Mouse (Mus musculus) kidney, adult 2 months (tissue): ENCODE measurements around the gene Pex5l. TPM values are rescaled to one million over a fixed set of nuclear protein-coding genes. Genes with fewer than 3 reads are reported as not detected.

Source experiments
- DNase-seq: peaks from one replicate; pipeline ENCODE4 v3.0.0; 2021
- H3K27ac ChIP-seq: fragments of 200-500 bp; 2 replicates; pipeline ENCODE4 v1.5.1; 2012; ENCODE audit warnings: low read depth, low read length, control low read depth, inconsistent platforms; ENCODE audit not compliant: insufficient read depth
- H3K27me3 ChIP-seq: fragments of 200-500 bp; replicated peaks from 2 replicates; pipeline ENCODE4 v1.6.1; 2012; ENCODE audit warnings: mild to moderate bottlenecking, moderate library complexity, low read length, inconsistent platforms; ENCODE audit not compliant: control insufficient read depth, insufficient read depth
- H3K36me3 ChIP-seq: fragments of 200-500 bp; 2 replicates; pipeline ENCODE4 v1.6.1; 2012; ENCODE audit warnings: mild to moderate bottlenecking, moderate library complexity, low read length, inconsistent platforms; ENCODE audit not compliant: control insufficient read depth, insufficient read depth
- H3K4me1 ChIP-seq: fragments of 200-500 bp; 2 replicates; pipeline ENCODE4 v1.6.1; 2011; ENCODE audit warnings: low read length; ENCODE audit not compliant: control insufficient read depth, insufficient read depth
- H3K4me3 ChIP-seq: fragments of 200-500 bp; 2 replicates; pipeline ENCODE4 v1.5.1; 2011; ENCODE audit warnings: mild to moderate bottlenecking, low read depth, low read length, control low read depth; ENCODE audit not compliant: insufficient read depth
- CTCF ChIP-seq: fragments of 200-500 bp; conservative IDR thresholded peaks from 2 replicates; pipeline ENCODE4 v1.5.1; 2011; ENCODE audit warnings: low read depth, mild to moderate bottlenecking, control low read depth, low read length, moderate library complexity, mixed read lengths; ENCODE audit not compliant: insufficient read depth, insufficient read length
- POLR2A ChIP-seq: fragments of 200-500 bp; IDR thresholded peaks from one replicate; pipeline ENCODE4 v1.6.1; 2011; ENCODE audit warnings: low read depth, low read length, control low read depth
- WGBS: fragments of 180-500 bp; shearing (Covaris S2); methylation state at CpG from one replicate; pipeline ENCODE4 v1.1.7; 2018; 5-methylcytosine and 5-hydroxymethylcytosine counted together
- polyA plus RNA-seq: library from polyadenylated mRNA; depleted of rRNA; stranded (reverse); fragments of >200 nt; gene quantifications from 2 replicates; pipeline ENCODE4 v1.2.3, GENCODE M21; 2012

The Pex5l gene
- polyA plus RNA-seq, 1 experiment, result 0.58 TPM

- Histone ChIP-seq H3K4me3 (no peak overlapping the region), H3K27me3 (no peaks in the 10 kb centered on the region), H3K36me3 (no peaks in the 10 kb centered on the region), H3K27ac (no peak overlapping the region), H3K4me1 (no peaks in the 10 kb centered on the region)
- TF ChIP-seq POLR2A (no peak), CTCF (no peak)
- no peak for DNase-seq
- 0% methylated on average over 1 of the region's 1 CpGs for WGBS
Observed at GRCm38 (mm10) chr3:32951382-32951781, 191.7 kb downstream of the Pex5l start.

DNA sequence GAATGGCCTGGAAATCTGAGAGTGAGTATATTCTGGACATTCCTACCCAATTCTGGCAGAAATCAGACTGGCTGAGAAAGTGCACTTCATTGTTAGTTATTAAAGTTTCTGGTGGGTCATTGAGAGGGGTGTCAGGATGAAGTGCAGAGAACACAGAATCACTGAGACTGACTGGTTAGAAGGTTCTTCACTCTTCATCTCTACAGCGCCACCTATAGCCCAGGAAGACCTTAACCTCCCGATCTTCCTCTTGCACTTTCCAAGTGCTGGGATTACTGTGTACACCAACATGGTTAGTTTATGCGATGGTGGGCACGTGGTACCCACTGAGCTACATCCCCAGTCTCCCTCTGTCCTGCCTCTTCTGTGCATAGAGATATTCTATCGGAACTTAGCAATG, 195.6 kb downstream of the Pex5l start:
- WGBS, result 90% methylated on average over 5 of the region's 5 CpGs
- no peak overlapping the region for H3K4me3 ChIP-seq

DNA sequence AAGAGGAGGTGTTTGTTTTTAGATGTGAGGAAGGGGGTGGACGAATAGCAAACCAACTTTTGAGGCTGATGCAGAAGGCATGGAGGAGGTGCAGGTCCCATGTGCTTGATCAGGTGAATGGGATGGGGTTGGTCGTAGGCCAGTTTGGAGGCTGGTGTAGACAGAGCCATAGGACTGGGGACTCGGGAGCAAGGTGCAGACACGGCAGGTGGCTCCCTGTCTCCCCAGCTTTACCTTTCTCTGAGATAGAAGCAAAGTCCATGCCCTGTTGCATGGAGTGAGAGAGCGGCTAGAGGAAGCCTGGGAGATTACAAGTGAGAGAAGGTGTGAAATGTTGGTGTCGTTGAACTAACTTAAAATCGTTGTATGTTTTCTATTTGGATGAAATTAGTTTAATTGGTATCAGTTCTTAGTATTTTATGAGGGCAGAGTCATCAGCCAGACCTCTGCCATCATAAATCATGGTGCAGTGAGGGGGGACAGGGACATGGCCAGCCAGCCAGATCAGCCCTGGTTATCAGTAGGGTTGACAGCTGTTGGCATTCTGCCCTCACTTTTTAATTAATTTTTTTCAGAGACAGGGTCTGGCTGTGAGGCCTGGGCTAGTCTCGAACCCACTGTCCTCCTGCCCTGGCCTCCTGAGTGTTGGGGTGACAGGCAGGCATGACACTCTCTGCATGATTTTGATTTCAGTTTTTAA, 203.1 kb downstream of the Pex5l start:
- Histone ChIP-seq H3K4me3 (no peak overlapping the region), H3K36me3 (no peaks in the 10 kb centered on the region), H3K4me1 (no peaks in the 10 kb centered on the region), H3K27ac (no peak overlapping the region), H3K27me3 (no peaks in the 10 kb centered on the region)
- TF ChIP-seq POLR2A, result no peak
- no peak for TF ChIP-seq CTCF
- 46% methylated on average over 8 of the region's 8 CpGs for WGBS
- DNase-seq, result no peak

More for the DNA sequence above, 195.6 kb downstream of the Pex5l start:
- H3K27ac ChIP-seq, result no peak overlapping the region
- TF ChIP-seq POLR2A, result no peak
- no peaks in the 10 kb centered on the region for H3K27me3 ChIP-seq
- H3K4me1 ChIP-seq, result no peaks in the 10 kb centered on the region
- DNase-seq, result no peak
- no peaks in the 10 kb centered on the region for H3K36me3 ChIP-seq

DNA sequence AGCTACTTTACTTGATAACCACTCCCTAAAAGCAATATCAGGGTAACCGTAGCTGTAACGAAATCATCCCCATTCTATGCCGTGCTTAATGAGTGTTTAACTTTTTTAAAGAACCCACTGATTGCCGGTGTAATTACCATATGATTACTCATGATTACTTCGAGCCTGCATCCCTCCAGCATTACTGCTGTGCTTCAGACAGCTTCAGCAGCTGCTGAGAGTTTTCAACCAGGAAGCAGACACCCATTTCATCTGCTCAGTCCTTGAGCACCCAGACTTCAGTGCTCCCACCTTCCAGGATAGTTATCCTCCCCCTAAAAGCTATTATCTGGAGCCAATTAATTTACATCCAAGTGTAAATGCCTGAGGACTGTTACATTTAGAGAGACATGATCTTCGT, 218.9 kb downstream of the Pex5l start:
- TF ChIP-seq CTCF (no peak), POLR2A (no peak)
- H3K36me3 ChIP-seq, result no peaks in the 10 kb centered on the region
- H3K27ac ChIP-seq, result no peak overlapping the region
- DNase-seq, result no peak
- no peak overlapping the region for H3K4me3 ChIP-seq
- WGBS, result 82% methylated on average over 6 of the region's 6 CpGs
- no peaks in the 10 kb centered on the region for H3K27me3 ChIP-seq
- H3K4me1 ChIP-seq, result no peaks in the 10 kb centered on the region

DNA sequence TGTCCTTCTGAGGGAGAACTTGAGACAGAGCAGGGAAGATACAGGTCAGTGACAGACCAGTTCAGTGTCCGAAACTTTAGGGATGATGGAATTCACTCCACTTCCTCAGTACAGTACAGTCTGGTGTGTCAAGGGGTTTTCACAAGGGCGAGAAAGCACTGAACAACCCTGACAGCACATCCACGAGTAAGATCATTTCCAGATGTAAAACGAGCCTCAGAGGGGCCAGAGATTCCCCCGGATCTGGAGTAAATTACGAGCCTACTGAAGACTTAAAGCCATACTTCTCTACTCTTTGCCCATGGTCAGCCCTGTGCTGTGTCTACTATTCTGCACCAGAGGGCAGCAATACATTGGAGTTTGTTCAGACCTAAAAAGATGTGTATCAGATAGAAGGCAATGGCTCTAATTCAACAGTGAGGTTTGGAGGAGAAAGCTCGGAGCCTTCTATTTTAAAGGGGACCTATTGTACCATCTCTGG, 232.9 kb downstream of the Pex5l start:
- WGBS, result 37% methylated on average over 7 of the region's 7 CpGs
- Histone ChIP-seq H3K27me3 (no peaks in the 10 kb centered on the region), H3K4me1 (no peaks in the 10 kb centered on the region), H3K36me3 (no peaks in the 10 kb centered on the region), H3K27ac (no peak overlapping the region), H3K4me3 (no peak overlapping the region)
- no peak for TF ChIP-seq CTCF
- no peak for TF ChIP-seq POLR2A
- peak; percentile 3 for DNase-seq

GRCm38 (mm10) chr3:32908400-32908799, 234.6 kb downstream of the Pex5l start:
- WGBS, result 91% methylated on average over 3 of the region's 3 CpGs
- Histone ChIP-seq H3K4me1 (no peaks in the 10 kb centered on the region), H3K36me3 (no peaks in the 10 kb centered on the region), H3K27ac (no peak overlapping the region), H3K27me3 (no peaks in the 10 kb centered on the region), H3K4me3 (no peak overlapping the region)
- TF ChIP-seq POLR2A, result no peak
- TF ChIP-seq CTCF, result no peak
- no peak for DNase-seq

- peak; percentile 35 for DNase-seq
- Histone ChIP-seq H3K4me3 (no peak overlapping the region), H3K27me3 (no peaks in the 10 kb centered on the region), H3K27ac (no peak overlapping the region), H3K36me3 (no peaks in the 10 kb centered on the region), H3K4me1 (no peaks in the 10 kb centered on the region)
- TF ChIP-seq CTCF, result no peak
- TF ChIP-seq POLR2A, result no peak
- WGBS, result 69% methylated on average over 8 of the region's 8 CpGs
Observed at GRCm38 (mm10) chr3:32905850-32906779, 236.9 kb downstream of the Pex5l start.
